Mouse (Mus musculus) liver, embryonic 14.5 days (tissue): Measurements from ENCODE around the gene Tspan11. TPM values are rescaled to one million over a fixed set of nuclear protein-coding genes. Genes with fewer than 3 reads are reported as not detected.

Source experiments
- ATAC-seq: fragments of 200-750 bp; cut with Nextera tagmentation; 2 replicates; pipeline ENCODE4 v1.8.0; 2017; ENCODE audit warnings: moderate number of reproducible peaks, mild to moderate bottlenecking, moderate library complexity; ENCODE audit not compliant: insufficient read depth
- DNase-seq, 3 experiments: peaks; one replicate each; pipeline ENCODE4 v3.0.0-alpha.2; 2012 to 2013; ENCODE audit warnings: low read depth in 3 of 3, low spot score in 3 of 3
- H3K27ac ChIP-seq: fragments of 300-500 bp; sonication (generic); 2 replicates; pipeline ENCODE4 v1.5.1; 2014; ENCODE audit warnings: moderate library complexity, mild to moderate bottlenecking, control low read depth, inconsistent platforms
- H3K27me3 ChIP-seq: fragments of 300-500 bp; sonication (generic); 2 replicates; pipeline ENCODE4 v1.6.1; 2014; ENCODE audit warnings: mild to moderate bottlenecking, low read length, moderate library complexity; ENCODE audit not compliant: control insufficient read depth, insufficient read depth
- H3K36me3 ChIP-seq: fragments of 300-500 bp; sonication (generic); replicated peaks from 2 replicates; pipeline ENCODE4 v1.6.1; 2014; ENCODE audit warnings: low read depth; ENCODE audit not compliant: control insufficient read depth, insufficient read depth
- H3K4me1 ChIP-seq, 2 experiments: fragments of 200-500 bp in 1 of 2; fragments of 300-500 bp in 1 of 2; sonication (generic) in 1 of 2; replicated peaks; 2 replicates each; pipeline ENCODE4 v1.6.1; 2012 to 2014; ENCODE audit warnings: antibody characterized with exemption in 1 of 2, inconsistent platforms in 1 of 2, low read length in 1 of 2; ENCODE audit not compliant: control insufficient read depth in 2 of 2, insufficient read depth in 2 of 2
- H3K4me2 ChIP-seq: fragments of 300-500 bp; sonication (generic); 2 replicates; pipeline ENCODE4 v1.6.1; 2014; ENCODE audit warnings: low read depth, mild to moderate bottlenecking, control low read depth, moderate library complexity
- H3K4me3 ChIP-seq, 2 experiments: fragments of 200-500 bp in 1 of 2; fragments of 300-500 bp in 1 of 2; sonication (generic) in 1 of 2; 2 replicates each; pipeline ENCODE4 v1.5.1; 2012 to 2014; ENCODE audit warnings: low read depth in 2 of 2, low read length in 2 of 2, mild to moderate bottlenecking in 2 of 2, control low read depth in 1 of 2, inconsistent platforms in 1 of 2, moderate library complexity in 1 of 2; ENCODE audit not compliant: insufficient read depth in 1 of 2
- H3K9ac ChIP-seq: fragments of 300-500 bp; sonication (generic); replicated peaks from 2 replicates; pipeline ENCODE4 v1.6.1; 2014; ENCODE audit warnings: mild to moderate bottlenecking, control low read depth, moderate library complexity
- H3K9me3 ChIP-seq: fragments of 300-500 bp; sonication (generic); 2 replicates; pipeline ENCODE4 v1.6.1; 2016; ENCODE audit warnings: low read length, mixed read lengths; ENCODE audit not compliant: control insufficient read depth
- CTCF ChIP-seq: IDR thresholded peaks from 2 replicates; pipeline ENCODE4 v1.5.1; 2016; ENCODE audit warnings: antibody characterized with exemption, low read depth, control low read depth
- EP300 ChIP-seq: IDR thresholded peaks from 2 replicates; pipeline ENCODE4 v1.6.1; 2016; ENCODE audit warnings: antibody characterized with exemption, low read depth
- WGBS: fragments of 180-500 bp; shearing (Covaris S2); extraction: QIAGEN DNeasy Blood & Tissue Kit; methylation state at CpG from one replicate; pipeline ENCODE4 v1.1.7; 2014; ENCODE audit not compliant: insufficient replicate concordance; 5-methylcytosine and 5-hydroxymethylcytosine counted together
- polyA plus RNA-seq, 2 experiments: library from polyadenylated mRNA; depleted of rRNA in 1 of 2; stranded (reverse) in 1 of 2; unstranded in 1 of 2; fragments of >200 nt; fragmentation: Nextera tagmentation in 1 of 2; extraction: Ambion mirVana in 1 of 2; gene quantifications; 2 replicates each; pipeline versions ENCODE4 v1.2.1 to v1.2.3; 2012 to 2014

Tspan11 gene
- polyA plus RNA-seq, 2 experiments, result 0.07 to 0.23 TPM

- Histone ChIP-seq H3K27me3 (no peaks in the 10 kb centered on the region), H3K9ac (no peak overlapping the region), H3K9me3 (no peaks in the 10 kb centered on the region), H3K27ac (no peak overlapping the region), H3K4me3 (no peak overlapping the region), H3K36me3 (no peaks in the 10 kb centered on the region), H3K4me1 (no peaks in the 10 kb centered on the region), H3K4me2 (no peak overlapping the region)
- TF ChIP-seq CTCF (no peak), EP300 (no peak)
- WGBS, result 45% methylated on average over 5 of the region's 5 CpGs
- ATAC-seq, result no peak
- no peak for DNase-seq
These were observed 68.8 kb downstream of the Tspan11 start for GRCm38 (mm10) chr6:127956172-127956571.

GRCm38 (mm10) chr6:127960203-127960602 is 72.8 kb downstream of the Tspan11 start:
- Histone ChIP-seq H3K4me2 (no peak overlapping the region), H3K27me3 (no peaks in the 10 kb centered on the region), H3K9ac (no peak overlapping the region), H3K9me3 (no peaks in the 10 kb centered on the region), H3K4me3 (no peak overlapping the region), H3K36me3 (no peaks in the 10 kb centered on the region), H3K4me1 (no peaks in the 10 kb centered on the region), H3K27ac (no peak overlapping the region)
- no peak for TF ChIP-seq CTCF
- no peak for TF ChIP-seq EP300
- ATAC-seq (no peak), DNase-seq (no peak)
- 79% methylated on average over 1 of the region's 1 CpGs for WGBS

- Histone ChIP-seq H3K4me3 (no peak overlapping the region), H3K36me3 (no peaks in the 10 kb centered on the region), H3K4me2 (no peak overlapping the region), H3K4me1 (no peaks in the 10 kb centered on the region), H3K27me3 (no peaks in the 10 kb centered on the region), H3K9me3 (no peaks in the 10 kb centered on the region), H3K27ac (no peak overlapping the region), H3K9ac (no peak overlapping the region)
- TF ChIP-seq CTCF (0 out of 2 replicates have a peak, but pooled peaks have one; percentile 11), EP300 (no peak)
- ATAC-seq (no peak), DNase-seq (no peak)
- 66% methylated on average over 8 of the region's 8 CpGs for WGBS
These were observed 78.1 kb downstream of the Tspan11 start for GRCm38 (mm10) chr6:127965497-127965896.

GRCm38 (mm10) chr6:127969709-127970108 is 82.3 kb downstream of the Tspan11 start:
- no peaks in the 10 kb centered on the region for H3K4me1 ChIP-seq
- no peak overlapping the region for H3K27ac ChIP-seq
- ATAC-seq (0 out of 2 replicates have a peak, but pooled peaks have one; percentile 15), DNase-seq (no peak)
- no peak overlapping the region for H3K4me2 ChIP-seq
- H3K4me3 ChIP-seq, result no peak overlapping the region
- no peaks in the 10 kb centered on the region for H3K27me3 ChIP-seq
- no peak for TF ChIP-seq EP300
- no peak for TF ChIP-seq CTCF
- no peak overlapping the region for H3K9ac ChIP-seq
- no peaks in the 10 kb centered on the region for H3K9me3 ChIP-seq
- 27% methylated on average over 7 of the region's 7 CpGs for WGBS
- H3K36me3 ChIP-seq, result no peaks in the 10 kb centered on the region

- no peaks in the 10 kb centered on the region for H3K9me3 ChIP-seq
- no peaks in the 10 kb centered on the region for H3K4me1 ChIP-seq
- peak in 2 of 3 experiments; percentile 16 to 23 for DNase-seq
- no peaks in the 10 kb centered on the region for H3K27me3 ChIP-seq
- no peak for ATAC-seq
- no peak overlapping the region for H3K27ac ChIP-seq
- TF ChIP-seq CTCF (peak; percentile 94), EP300 (no peak)
- no peak overlapping the region for H3K4me2 ChIP-seq
- 10% methylated on average over 7 of the region's 7 CpGs for WGBS
- H3K9ac ChIP-seq, result no peak overlapping the region
- no peaks in the 10 kb centered on the region for H3K36me3 ChIP-seq
- no peak overlapping the region for H3K4me3 ChIP-seq
These were observed 82.7 kb downstream of the Tspan11 start for GRCm38 (mm10) chr6:127970120-127970519.
